Mouse (Mus musculus) ES-Bruce4 (cell line): ENCODE measurements around the gene Usp6nl. TPM values are rescaled to one million over a fixed set of nuclear protein-coding genes. Genes with fewer than 3 reads are reported as not detected.

Experiments used
- H3K27ac ChIP-seq: 2 replicates; pipeline ENCODE4 v1.5.1; 2012; ENCODE audit warnings: low read length, inconsistent platforms; ENCODE audit not compliant: insufficient read depth
- H3K27me3 ChIP-seq: 2 replicates; pipeline ENCODE4 v1.6.1; 2012; ENCODE audit warnings: mild to moderate bottlenecking, low read length, inconsistent platforms; ENCODE audit not compliant: control insufficient read depth, poor library complexity, insufficient read depth, severe bottlenecking
- H3K36me3 ChIP-seq: 2 replicates; pipeline ENCODE4 v1.6.1; 2012; ENCODE audit warnings: inconsistent platforms, mild to moderate bottlenecking, low read length, moderate library complexity; ENCODE audit not compliant: control insufficient read depth, poor library complexity, insufficient read depth, severe bottlenecking
- H3K4me1 ChIP-seq: one replicate; pipeline ENCODE4 v1.8.1; 2011; ENCODE audit warnings: low read length; ENCODE audit not compliant: control insufficient read depth, insufficient read depth
- H3K4me3 ChIP-seq: 2 replicates; pipeline ENCODE4 v1.5.1; 2011; ENCODE audit warnings: low read depth, mild to moderate bottlenecking, low read length
- H3K9ac ChIP-seq: 2 replicates; pipeline ENCODE4 v1.6.1; 2012; ENCODE audit warnings: low read depth, mild to moderate bottlenecking, inconsistent platforms; ENCODE audit not compliant: poor library complexity, severe bottlenecking
- H3K9me3 ChIP-seq: replicated peaks from 2 replicates; pipeline ENCODE4 v1.6.1; 2012; ENCODE audit warnings: mild to moderate bottlenecking, low read length, inconsistent platforms; ENCODE audit not compliant: control insufficient read depth, poor library complexity, insufficient read depth, severe bottlenecking
- CTCF ChIP-seq: IDR thresholded peaks from one replicate; pipeline ENCODE4 v1.8.1; 2011; ENCODE audit warnings: low read depth, low read length
- EP300 ChIP-seq: IDR thresholded peaks from 2 replicates; pipeline ENCODE4 v1.6.1; 2011; ENCODE audit warnings: low read depth, low read length; ENCODE audit not compliant: insufficient read depth
- POLR2A ChIP-seq: IDR thresholded peaks from one replicate; pipeline ENCODE4 v1.8.1; 2011; ENCODE audit warnings: low read length; ENCODE audit not compliant: insufficient read depth
- polyA plus RNA-seq: library from polyadenylated mRNA; stranded (reverse); fragments of >200 nt; gene quantifications from 2 replicates; pipeline ENCODE4 v1.2.4, GENCODE M21; 2011; ENCODE audit warnings: low read depth; ENCODE audit not compliant: missing spikeins, insufficient read depth, insufficient read length

Usp6nl gene
- polyA plus RNA-seq, 1 experiment = 29.5 TPM

GRCm38 (mm10) chr2:6325646-6326045, 3.2 kb downstream of the Usp6nl start:
- TF ChIP-seq EP300 = no peak
- TF ChIP-seq CTCF = no peak
- TF ChIP-seq POLR2A = no peak
- H3K9ac ChIP-seq = no peak overlapping the region
- H3K27ac ChIP-seq = no peak overlapping the region
- H3K4me3 ChIP-seq = no peak overlapping the region
- H3K36me3 ChIP-seq = no peaks in the 10 kb centered on the region
- no peaks in the 10 kb centered on the region for H3K27me3 ChIP-seq
- no peaks in the 10 kb centered on the region for H3K4me1 ChIP-seq
- no peaks in the 10 kb centered on the region for H3K9me3 ChIP-seq

- no peak overlapping the region for H3K27ac ChIP-seq
- no peak for TF ChIP-seq POLR2A
- TF ChIP-seq EP300 = no peak
- TF ChIP-seq CTCF = no peak
- H3K4me1 ChIP-seq = no peaks in the 10 kb centered on the region
- no peak overlapping the region for H3K9ac ChIP-seq
- no peaks in the 10 kb centered on the region for H3K9me3 ChIP-seq
- no peak overlapping the region for H3K4me3 ChIP-seq
- no peaks in the 10 kb centered on the region for H3K27me3 ChIP-seq
- no peaks in the 10 kb centered on the region; the same call in 1 of the 2 replicates for H3K36me3 ChIP-seq
Observed at GRCm38 (mm10) chr2:6328927-6329326, 6.5 kb downstream of the Usp6nl start.

- Histone ChIP-seq H3K27ac (no peak overlapping the region), H3K4me3 (no peak overlapping the region), H3K4me1 (no peaks in the 10 kb centered on the region), H3K9me3 (no peaks in the 10 kb centered on the region), H3K9ac (no peak overlapping the region), H3K36me3 (no peaks in the 10 kb centered on the region; the same call in 1 of the 2 replicates), H3K27me3 (no peaks in the 10 kb centered on the region)
- TF ChIP-seq CTCF = no peak
- no peak for TF ChIP-seq POLR2A
- no peak for TF ChIP-seq EP300
Observed at GRCm38 (mm10) chr2:6330756-6331155, 8.3 kb downstream of the Usp6nl start.

GRCm38 (mm10) chr2:6331324-6332137, 9.1 kb downstream of the Usp6nl start:
- no peak overlapping the region for H3K9ac ChIP-seq
- H3K9me3 ChIP-seq = no peaks in the 10 kb centered on the region
- H3K4me1 ChIP-seq = no peaks in the 10 kb centered on the region
- H3K27ac ChIP-seq = no peak overlapping the region
- no peaks in the 10 kb centered on the region for H3K27me3 ChIP-seq
- TF ChIP-seq POLR2A (no peak), CTCF (no peak), EP300 (no peak)
- no peaks in the 10 kb centered on the region; the same call in 1 of the 2 replicates for H3K36me3 ChIP-seq
- no peak overlapping the region for H3K4me3 ChIP-seq

- Histone ChIP-seq H3K4me3 (no peak overlapping the region), H3K27me3 (no peaks in the 10 kb centered on the region), H3K36me3 (no peaks in the 10 kb centered on the region; the same call in 1 of the 2 replicates), H3K9ac (no peak overlapping the region), H3K9me3 (no peaks in the 10 kb centered on the region), H3K27ac (no peak overlapping the region), H3K4me1 (no peaks in the 10 kb centered on the region)
- no peak for TF ChIP-seq CTCF
- no peak for TF ChIP-seq EP300
- no peak for TF ChIP-seq POLR2A
Observed at GRCm38 (mm10) chr2:6333570-6333969, 11.1 kb downstream of the Usp6nl start.

- H3K36me3 ChIP-seq = no peaks in the 10 kb centered on the region; the same call in 1 of the 2 replicates
- no peak overlapping the region for H3K9ac ChIP-seq
- TF ChIP-seq EP300 (no peak), CTCF (no peak), POLR2A (no peak)
- no peak overlapping the region for H3K27ac ChIP-seq
- no peaks in the 10 kb centered on the region for H3K9me3 ChIP-seq
- no peak overlapping the region for H3K4me3 ChIP-seq
- no peaks in the 10 kb centered on the region for H3K27me3 ChIP-seq
- H3K4me1 ChIP-seq = no peaks in the 10 kb centered on the region
Observed at GRCm38 (mm10) chr2:6334011-6334410, 11.5 kb downstream of the Usp6nl start.
